Mouse (Mus musculus) thymus, postnatal 14 days (tissue): ENCODE results near the gene Vmn1r181.
"Not testable (repeated sequence)": the region's sequence is repeated elsewhere in the genome, so short reads cannot be mapped to it uniquely, and the experiment has no call there.

Source experiments
- DNase-seq: peaks from one replicate; pipeline ENCODE4 v3.0.0; 2021

Vmn1r181 gene

GRCm38 (mm10) chr7:23974315-23974714 lies at the start of gene Vmn1r181:
Gene Vmn1r181, plus strand, starts transcription at chr7:23974615.
- not testable (repeated sequence) for DNase-seq

GRCm38 (mm10) chr7:23926678-23927077 lies 47.7 kb upstream of the Vmn1r181 start, which contains the start of gene Vmn1r179:
Gene Vmn1r179, plus strand, starts transcription at chr7:23926978.
- no peak for DNase-seq

DNA sequence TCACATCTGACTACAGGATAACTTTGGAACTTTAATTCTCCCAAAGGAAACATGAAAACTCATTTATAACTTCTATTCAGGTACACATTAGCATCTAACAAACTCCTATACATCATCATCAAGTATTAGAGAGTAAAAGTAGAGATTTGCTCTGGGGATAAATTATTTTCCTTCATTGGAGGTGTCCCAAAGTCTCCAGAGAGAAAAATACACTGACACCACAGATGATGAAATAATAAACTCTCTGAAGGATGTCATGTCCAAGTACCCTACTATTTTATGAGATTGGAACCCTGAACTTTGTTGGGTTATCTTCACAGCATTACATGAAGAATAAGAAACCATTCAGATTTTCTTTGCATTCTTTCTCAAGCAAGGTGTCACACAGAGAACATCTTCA lies 24.1 kb upstream of the Vmn1r181 start, which contains the start of gene Vmn1r180:
Vmn1r180 (plus strand) TSS at position 301 of the 400 bp plus-strand sequence.
- no peak for DNase-seq

- DNase-seq = peak; percentile 13
These were observed 6.4 kb upstream of the Vmn1r181 start for GRCm38 (mm10) chr7:23968044-23968443.

DNA sequence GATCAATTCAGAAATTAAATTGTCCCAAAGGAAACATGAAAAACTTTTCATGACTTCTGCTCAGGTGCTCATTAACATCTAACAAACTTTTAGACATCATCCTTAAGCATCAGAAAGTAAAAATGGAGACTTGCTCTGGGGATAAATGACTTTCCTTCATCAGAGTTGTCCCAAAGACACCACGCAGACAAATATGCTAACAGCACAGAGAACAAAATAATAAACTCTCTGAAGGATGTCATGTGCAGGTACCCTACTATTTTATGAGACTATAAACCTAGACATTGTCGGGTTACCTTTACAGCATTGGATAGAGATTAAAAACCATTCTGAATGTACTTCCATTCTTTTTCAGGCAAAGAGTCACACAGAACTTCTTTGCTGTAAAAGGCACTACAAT lies 27.0 kb downstream of the Vmn1r181 start, which contains the start of gene V1rd19:
V1rd19 (plus strand) TSS at position 301 of the 400 bp plus-strand sequence.
- DNase-seq = no peak
